Mouse (Mus musculus) liver, embryonic 11.5 days (tissue): ENCODE measurements around the gene H2al1m. TPM values are rescaled to one million over a fixed set of nuclear protein-coding genes. Genes with fewer than 3 reads are reported as not detected.
"Not testable (repeated sequence)": the region's sequence is repeated elsewhere in the genome, so short reads cannot be mapped to it uniquely, and the experiment has no call there.

Experiments
- ATAC-seq: fragments of 200-750 bp; cut with Nextera tagmentation; replicated peaks from 2 replicates; pipeline ENCODE4 v1.8.0; 2017; ENCODE audit warnings: moderate number of reproducible peaks, mild to moderate bottlenecking, moderate TSS enrichment, moderate library complexity; ENCODE audit not compliant: low FRiP score
- DNase-seq: peaks from one replicate; pipeline ENCODE4 v3.0.0-alpha.2; 2017; ENCODE audit warnings: low spot score
- H3K27ac ChIP-seq: fragments of 300-500 bp; sonication (generic); 2 replicates; pipeline ENCODE4 v1.5.1; 2014; ENCODE audit warnings: mild to moderate bottlenecking, low read depth, low read length, control low read depth
- H3K27me3 ChIP-seq: fragments of 300-500 bp; sonication (generic); replicated peaks from 2 replicates; pipeline ENCODE4 v1.6.1; 2014; ENCODE audit warnings: low read length, mixed read lengths; ENCODE audit not compliant: control insufficient read depth, insufficient read depth
- H3K36me3 ChIP-seq: fragments of 300-500 bp; sonication (generic); 2 replicates; pipeline ENCODE4 v1.6.1; 2014; ENCODE audit warnings: mild to moderate bottlenecking, low read length, moderate library complexity, mixed read lengths; ENCODE audit not compliant: control insufficient read depth, insufficient read depth
- H3K4me1 ChIP-seq: fragments of 300-500 bp; sonication (generic); replicated peaks from 2 replicates; pipeline ENCODE4 v1.6.1; 2014; ENCODE audit warnings: low read length, mixed read lengths; ENCODE audit not compliant: control insufficient read depth, insufficient read depth
- H3K4me2 ChIP-seq: fragments of 300-500 bp; sonication (generic); 2 replicates; pipeline ENCODE4 v1.6.1; 2014; ENCODE audit warnings: mild to moderate bottlenecking, control low read depth, moderate library complexity
- H3K4me3 ChIP-seq: fragments of 300-500 bp; sonication (generic); 2 replicates; pipeline ENCODE4 v1.5.1; 2014; ENCODE audit warnings: low read depth, low read length, control low read depth
- H3K9ac ChIP-seq: fragments of 300-500 bp; sonication (generic); 2 replicates; pipeline ENCODE4 v1.6.1; 2014; ENCODE audit warnings: low read depth, low read length, control low read depth
- H3K9me3 ChIP-seq: fragments of 300-500 bp; sonication (generic); 2 replicates; pipeline ENCODE4 v1.6.1; 2016; ENCODE audit warnings: low read length, inconsistent platforms, mixed read lengths; ENCODE audit not compliant: control insufficient read depth
- whole genome bisulfite sequencing: fragments of 180-500 bp; shearing (Covaris S2); extraction: QIAGEN DNeasy Blood & Tissue Kit; methylation state at CpG from one replicate; pipeline ENCODE4 v1.1.7; 2014; 5-methylcytosine and 5-hydroxymethylcytosine counted together
- polyA plus RNA-seq: library from polyadenylated mRNA; unstranded; fragments of >200 nt; fragmentation: Nextera tagmentation; extraction: Ambion mirVana; gene quantifications from 2 replicates; pipeline ENCODE4 v1.2.1, GENCODE M21; 2014

Gene H2al1m
- polyA plus RNA-seq, 1 experiment from 2014 or later: 1.3 TPM

- H3K27ac ChIP-seq: peak overlapping the region; percentile 74
- no peaks in the 10 kb centered on the region for H3K27me3 ChIP-seq
- no peaks in the 10 kb centered on the region; the same call in none of the 2 replicates for H3K4me1 ChIP-seq
- ATAC-seq (peak; percentile 99), DNase-seq (no peak)
- no peak overlapping the region for H3K4me3 ChIP-seq
- no peaks in the 10 kb centered on the region for H3K36me3 ChIP-seq
- H3K9me3 ChIP-seq: no peaks in the 10 kb centered on the region
- WGBS: 46% methylated on average over 5 of the region's 5 CpGs
- peak overlapping the region; percentile 43 for H3K4me2 ChIP-seq
- no peak overlapping the region for H3K9ac ChIP-seq
Observed at GRCm38 (mm10) chrX:9298413-9298864, 14.9 kb downstream of the H2al1m start.

GRCm38 (mm10) chrX:9302791-9303190 lies 19.2 kb downstream of the H2al1m start:
- Histone ChIP-seq H3K27ac (no peak overlapping the region; the same call in 1 of the 2 replicates), H3K4me3 (no peak overlapping the region), H3K27me3 (no peaks in the 10 kb centered on the region), H3K9me3 (no peaks in the 10 kb centered on the region), H3K4me2 (no peak overlapping the region), H3K9ac (no peak overlapping the region), H3K36me3 (no peaks in the 10 kb centered on the region), H3K4me1 (no peaks in the 10 kb centered on the region; the same call in none of the 2 replicates)
- 57% methylated on average over 5 of the region's 5 CpGs for WGBS
- DNase-seq: no peak
- no peak for ATAC-seq

GRCm38 (mm10) chrX:9303455-9303854 lies 19.9 kb downstream of the H2al1m start:
- DNase-seq (no peak), ATAC-seq (peak; percentile 60)
- Histone ChIP-seq H3K27me3 (no peaks in the 10 kb centered on the region), H3K4me2 (no peak overlapping the region), H3K27ac (no peak overlapping the region), H3K9ac (no peak overlapping the region), H3K9me3 (no peaks in the 10 kb centered on the region), H3K4me1 (no peaks in the 10 kb centered on the region; the same call in none of the 2 replicates), H3K4me3 (no peak overlapping the region), H3K36me3 (no peaks in the 10 kb centered on the region)
- 35% methylated on average over 1 of the region's 1 CpGs for WGBS

- not testable (repeated sequence) for H3K4me1 ChIP-seq, H3K9ac ChIP-seq, H3K4me2 ChIP-seq, H3K4me3 ChIP-seq, H3K27me3 ChIP-seq, H3K36me3 ChIP-seq, H3K9me3 ChIP-seq, H3K27ac ChIP-seq, DNase-seq
- ATAC-seq: 0 out of 2 replicates have a peak, but pooled peaks have one; percentile 51
Observed at GRCm38 (mm10) chrX:9316457-9316856, 32.9 kb downstream of the H2al1m start.

GRCm38 (mm10) chrX:9327954-9328353 lies 44.4 kb downstream of the H2al1m start:
- not testable (repeated sequence) for H3K27ac ChIP-seq, H3K4me1 ChIP-seq, H3K9ac ChIP-seq, ATAC-seq, H3K27me3 ChIP-seq, H3K9me3 ChIP-seq, H3K36me3 ChIP-seq, DNase-seq, H3K4me2 ChIP-seq, H3K4me3 ChIP-seq
- 91% methylated on average over 21 of the region's 26 CpGs for WGBS

- not testable (repeated sequence) for H3K9ac ChIP-seq, H3K4me3 ChIP-seq, H3K9me3 ChIP-seq, H3K36me3 ChIP-seq, H3K4me2 ChIP-seq, H3K27ac ChIP-seq, H3K27me3 ChIP-seq, ATAC-seq, DNase-seq, H3K4me1 ChIP-seq
- 83% methylated on average over 12 of the region's 12 CpGs for WGBS
Observed at GRCm38 (mm10) chrX:9332366-9332962, 48.9 kb downstream of the H2al1m start.

GRCm38 (mm10) chrX:9333035-9333434 lies 49.5 kb downstream of the H2al1m start:
- not testable (repeated sequence) for H3K36me3 ChIP-seq, H3K4me1 ChIP-seq, H3K9ac ChIP-seq, H3K9me3 ChIP-seq, ATAC-seq, H3K27me3 ChIP-seq, H3K4me2 ChIP-seq, DNase-seq, H3K27ac ChIP-seq, H3K4me3 ChIP-seq
- 53% methylated on average over 2 of the region's 2 CpGs for WGBS

Other genes starting within 250 kb of the H2al1m start
- not detected in 2 replicates for gene Fthl17f, start 220.7 kb upstream of the H2al1m start, polyA plus RNA-seq
- gene 4930402K13Rik, start 179.2 kb upstream of the H2al1m start, polyA plus RNA-seq: not detected in 2 replicates
- 0.23 and 0.27 TPM in 2 replicates for gene Lancl3, start 83.9 kb upstream of the H2al1m start, polyA plus RNA-seq
- gene Gm14862, start 26.9 kb upstream of the H2al1m start, polyA plus RNA-seq: 1.0 and 1.1 TPM in 2 replicates
- gene Xk, start 11.0 kb upstream of the H2al1m start, polyA plus RNA-seq: 27.7 and 31.5 TPM in 2 replicates
- not detected in 2 replicates for gene H2al1k, start 66.9 kb downstream of the H2al1m start, polyA plus RNA-seq
- gene Cybb, start 204.0 kb downstream of the H2al1m start, polyA plus RNA-seq: 3.1 and 3.7 TPM in 2 replicates